Mouse (Mus musculus) kidney, embryonic 16.5 days (tissue): Measurements from ENCODE around the gene Col13a1. TPM values are rescaled to one million over a fixed set of nuclear protein-coding genes. Genes with fewer than 3 reads are reported as not detected.

Experiments
- ATAC-seq: fragments of 200-750 bp; cut with Nextera tagmentation; 2 replicates; pipeline ENCODE4 v1.8.0; 2017; ENCODE audit warnings: moderate TSS enrichment; ENCODE audit not compliant: low FRiP score, low TSS enrichment
- H3K27ac ChIP-seq: fragments of 300-500 bp; sonication (generic); 2 replicates; pipeline ENCODE4 v1.5.1; 2014; ENCODE audit warnings: low read length
- H3K27me3 ChIP-seq: fragments of 300-500 bp; sonication (generic); 2 replicates; pipeline ENCODE4 v1.6.1; 2014; ENCODE audit warnings: low read length, control low read depth, mixed read lengths; ENCODE audit not compliant: insufficient read depth
- H3K36me3 ChIP-seq: fragments of 300-500 bp; sonication (generic); 2 replicates; pipeline ENCODE4 v1.6.1; 2014; ENCODE audit warnings: low read length, control low read depth, mixed read lengths; ENCODE audit not compliant: insufficient read depth
- H3K4me1 ChIP-seq: fragments of 300-500 bp; sonication (generic); 2 replicates; pipeline ENCODE4 v1.6.1; 2014; ENCODE audit warnings: low read length, control low read depth, mixed read lengths; ENCODE audit not compliant: insufficient read depth
- H3K4me2 ChIP-seq: fragments of 300-500 bp; sonication (generic); replicated peaks from 2 replicates; pipeline ENCODE4 v1.6.1; 2014; ENCODE audit warnings: low read depth, low read length
- H3K4me3 ChIP-seq: fragments of 300-500 bp; sonication (generic); 2 replicates; pipeline ENCODE4 v1.5.1; 2014; ENCODE audit warnings: mild to moderate bottlenecking, low read length
- H3K9ac ChIP-seq: fragments of 300-500 bp; sonication (generic); replicated peaks from 2 replicates; pipeline ENCODE4 v1.6.1; 2014; ENCODE audit warnings: low read length
- H3K9me3 ChIP-seq: fragments of 300-500 bp; sonication (generic); 2 replicates; pipeline ENCODE4 v1.6.1; 2016; ENCODE audit warnings: low read length, control low read depth
- WGBS: fragments of 180-500 bp; shearing (Covaris S2); extraction: QIAGEN DNeasy Blood & Tissue Kit; methylation state at CpG from one replicate; pipeline ENCODE4 v1.1.7; 2014; 5-methylcytosine and 5-hydroxymethylcytosine counted together
- polyA plus RNA-seq: library from polyadenylated mRNA; unstranded; fragments of >200 nt; fragmentation: Nextera tagmentation; extraction: Ambion mirVana; gene quantifications from 2 replicates; pipeline ENCODE4 v1.2.1, GENCODE M21; 2015

Gene Col13a1
- polyA plus RNA-seq, 1 experiment from 2014 or later, result 6.7 TPM

DNA sequence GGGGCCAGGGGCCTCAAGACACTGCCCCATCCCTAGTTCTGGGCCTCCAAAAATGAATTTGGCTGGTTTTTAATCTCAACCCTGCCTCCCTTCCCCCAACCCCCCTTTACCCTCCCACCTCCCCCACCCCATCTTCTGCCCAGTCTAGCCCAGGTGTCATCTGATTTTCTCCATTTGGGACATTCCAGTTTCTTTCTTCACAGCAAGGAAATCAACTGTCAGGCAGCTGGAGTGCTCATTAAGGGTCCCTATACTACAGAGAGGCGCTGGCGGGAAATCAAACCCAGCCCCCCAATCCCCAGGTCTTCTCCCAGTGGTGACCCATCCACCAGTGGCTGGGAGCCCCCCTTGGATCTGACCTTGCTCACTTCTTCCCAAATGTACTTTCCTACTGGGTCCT is 4.3 kb downstream of the Col13a1 start:
- no peak for ATAC-seq
- H3K9me3 ChIP-seq, result no peaks in the 10 kb centered on the region
- 88% methylated on average over 2 of the region's 2 CpGs for WGBS
- H3K4me2 ChIP-seq, result no peak overlapping the region
- no peak overlapping the region for H3K4me3 ChIP-seq
- peaks cover 14% of the 10 kb centered on the region for H3K27me3 ChIP-seq
- H3K9ac ChIP-seq, result no peak overlapping the region
- no peak overlapping the region for H3K27ac ChIP-seq
- peaks cover 33% of the 10 kb centered on the region for H3K4me1 ChIP-seq
- H3K36me3 ChIP-seq, result no peaks in the 10 kb centered on the region

- WGBS, result 7% methylated on average over 4 of the region's 4 CpGs
- Histone ChIP-seq H3K9ac (0 out of 2 replicates have a peak overlapping the region, but pooled peaks have one; percentile 38), H3K36me3 (no peaks in the 10 kb centered on the region), H3K4me3 (no peak overlapping the region), H3K4me2 (peak overlapping the region; percentile 12; the same call in 1 of the 2 replicates), H3K27me3 (no peaks in the 10 kb centered on the region), H3K4me1 (peaks cover 14% of the 10 kb centered on the region), H3K27ac (no peak overlapping the region), H3K9me3 (no peaks in the 10 kb centered on the region)
- ATAC-seq, result peak; percentile 32; the same call in 1 of the 2 replicates
Measured at GRCm38 (mm10) chr10:61972041-61972440, 6.9 kb downstream of the Col13a1 start.

DNA sequence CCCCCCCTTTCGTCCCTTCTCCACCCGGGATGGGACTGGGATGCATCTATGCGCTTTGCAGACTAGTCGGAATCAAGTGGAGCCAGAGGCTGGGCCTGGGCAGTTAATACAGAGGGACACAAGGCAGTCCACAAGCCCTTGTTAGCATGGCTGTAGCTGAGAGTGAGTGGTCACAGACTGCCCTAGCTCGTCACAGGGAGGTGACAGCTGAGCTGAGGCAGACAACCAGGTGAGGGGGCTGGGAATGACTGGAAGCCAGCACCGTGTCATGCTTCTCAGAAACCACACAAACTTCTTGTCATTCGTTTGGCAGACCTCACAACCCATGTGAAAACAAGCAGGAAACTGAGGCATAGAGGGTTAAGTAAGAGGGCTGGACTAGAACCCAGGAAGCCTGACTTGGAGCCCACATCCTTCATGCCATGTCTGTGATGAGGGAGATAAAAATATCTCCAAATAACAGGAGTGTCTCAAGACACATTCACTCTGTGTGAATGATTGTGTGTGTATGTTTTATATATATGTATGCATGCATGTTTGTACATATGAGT is 10.8 kb downstream of the Col13a1 start:
- Histone ChIP-seq H3K4me3 (no peak overlapping the region), H3K9me3 (no peaks in the 10 kb centered on the region), H3K9ac (no peak overlapping the region), H3K27me3 (no peaks in the 10 kb centered on the region), H3K36me3 (no peaks in the 10 kb centered on the region), H3K27ac (no peak overlapping the region), H3K4me2 (no peak overlapping the region), H3K4me1 (peaks cover 18% of the 10 kb centered on the region)
- WGBS, result 78% methylated on average over 7 of the region's 7 CpGs
- ATAC-seq, result no peak

DNA sequence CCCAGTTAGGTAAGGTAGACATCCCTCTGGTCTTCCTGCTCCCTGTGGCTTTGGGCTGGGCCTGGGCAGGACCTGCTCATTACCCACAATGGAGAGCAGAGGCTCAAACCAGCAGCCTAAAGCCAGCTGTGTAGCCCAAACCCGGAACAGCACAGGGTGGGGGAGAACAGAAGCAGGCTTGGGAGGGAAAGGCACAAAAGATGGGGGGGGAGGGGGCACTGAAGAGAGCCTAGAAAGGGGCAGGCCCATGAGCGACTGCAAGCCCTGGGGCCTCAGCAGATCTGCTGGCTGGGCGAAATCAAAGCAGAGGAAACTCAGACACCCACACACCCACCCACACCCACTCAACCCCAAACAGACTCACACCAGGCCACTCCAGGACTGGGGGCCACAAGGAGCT is 11.7 kb downstream of the Col13a1 start:
- Histone ChIP-seq H3K36me3 (no peaks in the 10 kb centered on the region), H3K4me2 (no peak overlapping the region), H3K27me3 (no peaks in the 10 kb centered on the region), H3K4me3 (no peak overlapping the region), H3K4me1 (peaks cover 16% of the 10 kb centered on the region), H3K9me3 (no peaks in the 10 kb centered on the region), H3K27ac (no peak overlapping the region), H3K9ac (no peak overlapping the region)
- ATAC-seq, result no peak
- 31% methylated on average over 3 of the region's 3 CpGs for WGBS

DNA sequence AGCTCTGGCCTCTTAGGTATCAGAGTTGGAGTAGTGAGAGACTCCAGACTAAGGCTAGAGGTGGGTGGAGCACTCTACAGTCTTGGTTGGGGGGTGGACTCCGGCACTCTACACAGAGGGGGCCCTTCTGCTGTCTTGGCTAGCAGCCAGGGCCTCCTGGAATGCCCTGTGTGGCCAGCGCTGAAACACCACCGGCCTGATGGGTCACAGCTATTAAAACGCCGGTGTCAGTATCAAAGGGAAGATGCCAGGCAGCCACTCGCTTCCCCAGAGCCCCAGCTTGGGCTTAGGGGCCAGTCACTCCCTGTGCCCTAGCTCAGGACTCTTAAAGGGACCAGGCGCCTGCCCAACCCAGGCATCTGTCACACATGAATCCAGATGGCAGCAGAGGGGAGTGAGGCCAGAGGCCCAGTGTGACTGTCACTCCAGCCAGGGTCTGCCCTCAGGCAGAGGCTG is 13.5 kb downstream of the Col13a1 start:
- Histone ChIP-seq H3K27me3 (no peaks in the 10 kb centered on the region), H3K9ac (no peak overlapping the region), H3K4me1 (peaks cover 8% of the 10 kb centered on the region), H3K36me3 (no peaks in the 10 kb centered on the region), H3K27ac (no peak overlapping the region), H3K9me3 (no peaks in the 10 kb centered on the region), H3K4me3 (no peak overlapping the region), H3K4me2 (no peak overlapping the region)
- WGBS, result 8% methylated on average over 7 of the region's 7 CpGs
- peak; percentile 81 for ATAC-seq

DNA sequence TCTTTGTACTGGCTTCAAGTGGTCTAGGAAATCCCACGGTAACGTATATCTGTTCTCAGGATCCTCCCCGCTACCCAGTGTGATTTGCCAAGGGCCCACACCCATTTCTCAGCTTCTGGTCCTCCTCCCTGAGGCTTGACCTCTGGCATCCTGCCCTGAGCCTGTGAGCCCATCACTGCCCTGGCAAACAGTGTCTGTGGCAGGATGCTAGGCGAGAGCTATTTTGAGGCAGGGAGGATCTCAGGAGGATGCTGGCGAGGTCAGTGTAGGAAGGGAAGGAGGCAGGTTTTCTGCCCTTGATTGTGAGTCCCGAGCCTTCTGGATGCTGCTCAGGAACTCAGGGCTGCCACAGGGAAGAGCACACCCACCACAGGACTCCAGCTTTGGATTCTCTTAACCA is 22.2 kb downstream of the Col13a1 start:
- no peak overlapping the region for H3K9ac ChIP-seq
- ATAC-seq, result no peak
- no peak overlapping the region for H3K27ac ChIP-seq
- H3K4me2 ChIP-seq, result no peak overlapping the region
- no peaks in the 10 kb centered on the region for H3K27me3 ChIP-seq
- no peaks in the 10 kb centered on the region for H3K36me3 ChIP-seq
- no peaks in the 10 kb centered on the region for H3K4me1 ChIP-seq
- 71% methylated on average over 6 of the region's 6 CpGs for WGBS
- H3K4me3 ChIP-seq, result no peak overlapping the region
- H3K9me3 ChIP-seq, result no peaks in the 10 kb centered on the region

DNA sequence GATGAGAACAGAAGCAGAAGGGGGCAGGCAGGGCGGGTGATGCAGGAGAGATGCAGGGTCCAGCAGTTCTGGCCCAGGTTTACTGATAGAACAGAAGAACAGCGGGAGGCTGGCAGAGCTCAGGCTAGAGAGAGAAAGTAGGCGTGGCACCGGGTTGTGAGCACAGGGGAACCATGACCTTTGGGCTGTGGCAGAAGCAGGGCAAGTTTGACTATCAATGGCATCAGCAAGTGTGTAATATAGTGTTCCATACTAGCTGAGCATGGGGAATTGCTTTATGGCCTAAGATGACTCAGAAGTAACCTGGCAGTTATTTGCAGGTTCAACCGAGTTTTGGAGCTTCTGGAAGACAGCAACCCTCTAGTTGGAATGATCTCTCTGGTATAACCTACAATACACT is 25.0 kb downstream of the Col13a1 start:
- WGBS, result 82% methylated on average over 5 of the region's 5 CpGs
- no peak for ATAC-seq
- Histone ChIP-seq H3K4me2 (no peak overlapping the region), H3K27me3 (no peaks in the 10 kb centered on the region), H3K36me3 (no peaks in the 10 kb centered on the region), H3K9me3 (no peaks in the 10 kb centered on the region), H3K4me3 (no peak overlapping the region), H3K27ac (no peak overlapping the region), H3K9ac (no peak overlapping the region), H3K4me1 (no peaks in the 10 kb centered on the region)

- Histone ChIP-seq H3K27ac (no peak overlapping the region), H3K27me3 (no peaks in the 10 kb centered on the region), H3K4me2 (no peak overlapping the region), H3K36me3 (no peaks in the 10 kb centered on the region), H3K4me3 (no peak overlapping the region), H3K9me3 (no peaks in the 10 kb centered on the region), H3K9ac (no peak overlapping the region), H3K4me1 (no peaks in the 10 kb centered on the region)
- WGBS, result 71% methylated on average over 6 of the region's 6 CpGs
- no peak for ATAC-seq
Measured at GRCm38 (mm10) chr10:61949542-61949941, 29.4 kb downstream of the Col13a1 start.

- H3K9ac ChIP-seq, result no peak overlapping the region
- no peak overlapping the region for H3K27ac ChIP-seq
- H3K4me3 ChIP-seq, result no peak overlapping the region
- H3K4me1 ChIP-seq, result peaks cover 6% of the 10 kb centered on the region; the same call in 1 of the 2 replicates
- no peaks in the 10 kb centered on the region for H3K36me3 ChIP-seq
- no peaks in the 10 kb centered on the region for H3K9me3 ChIP-seq
- WGBS, result 79% methylated on average over 2 of the region's 2 CpGs
- ATAC-seq, result no peak
- no peaks in the 10 kb centered on the region for H3K27me3 ChIP-seq
- H3K4me2 ChIP-seq, result no peak overlapping the region
Measured at GRCm38 (mm10) chr10:61944386-61944785, 34.5 kb downstream of the Col13a1 start.

GRCm38 (mm10) chr10:61943480-61943879 is 35.4 kb downstream of the Col13a1 start:
- H3K27me3 ChIP-seq, result no peaks in the 10 kb centered on the region
- no peak overlapping the region for H3K4me3 ChIP-seq
- no peak overlapping the region for H3K27ac ChIP-seq
- peak; percentile 43; the same call in 1 of the 2 replicates for ATAC-seq
- H3K4me2 ChIP-seq, result no peak overlapping the region
- H3K9me3 ChIP-seq, result no peaks in the 10 kb centered on the region
- peaks cover 6% of the 10 kb centered on the region; the same call in 1 of the 2 replicates for H3K4me1 ChIP-seq
- 29% methylated on average over 10 of the region's 10 CpGs for WGBS
- H3K9ac ChIP-seq, result no peak overlapping the region
- no peaks in the 10 kb centered on the region for H3K36me3 ChIP-seq
